Mouse (Mus musculus) brain, embryonic 14.5 days (tissue): ENCODE measurements around the gene Gbf1. TPM values are rescaled to one million over a fixed set of nuclear protein-coding genes. Genes with fewer than 3 reads are reported as not detected.
"Not testable (repeated sequence)": the region's sequence is repeated elsewhere in the genome, so short reads cannot be mapped to it uniquely, and the experiment has no call there.

ENCODE experiments used
- DNase-seq: peaks from one replicate; pipeline ENCODE4 v3.0.0-alpha.2; 2011; ENCODE audit warnings: low read depth
- CTCF ChIP-seq: fragments of 200-500 bp; IDR thresholded peaks from 2 replicates; pipeline ENCODE4 v1.5.1; 2012; ENCODE audit warnings: inconsistent platforms, mild to moderate bottlenecking, moderate library complexity, borderline replicate concordance; ENCODE audit not compliant: insufficient read depth, insufficient read length; ENCODE audit errors: extremely low read depth
- POLR2A ChIP-seq: fragments of 200-500 bp; IDR thresholded peaks from 2 replicates; pipeline ENCODE4 v1.6.1; 2012; ENCODE audit warnings: mild to moderate bottlenecking, inconsistent platforms, borderline replicate concordance; ENCODE audit not compliant: poor library complexity, insufficient read depth, insufficient read length, severe bottlenecking; ENCODE audit errors: extremely low read depth
- polyA plus RNA-seq: library from polyadenylated mRNA; depleted of rRNA; stranded (reverse); fragments of >200 nt; gene quantifications from 2 replicates; pipeline ENCODE4 v1.2.3, GENCODE M21; 2012

Gbf1 gene
- polyA plus RNA-seq, 1 experiment: 106 TPM

DNA sequence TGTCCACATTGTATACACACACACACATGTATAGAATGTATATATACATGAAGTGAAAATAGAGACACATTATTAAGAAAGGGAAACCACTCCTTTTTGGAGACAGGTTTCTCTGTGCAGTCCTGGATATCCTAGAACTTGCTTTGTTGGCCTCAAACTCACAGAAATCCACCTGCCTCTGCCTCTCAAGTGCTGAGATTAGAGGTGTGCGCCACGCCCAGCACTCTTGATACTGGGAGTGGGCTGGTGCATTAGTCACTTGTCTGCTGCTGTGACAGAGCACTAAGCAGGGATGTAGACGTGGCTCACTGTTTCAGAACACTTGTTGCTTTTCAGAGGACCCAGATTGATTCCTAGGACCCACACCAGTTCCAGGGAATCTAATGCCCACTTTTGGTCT is 13.6 kb downstream of the Gbf1 start:
- DNase-seq: no peak
- TF ChIP-seq CTCF (no peak), POLR2A (no peak)

- not testable (repeated sequence) for DNase-seq
Measured at GRCm38 (mm10) chr19:46167169-46167568, 14.9 kb downstream of the Gbf1 start.

GRCm38 (mm10) chr19:46169396-46169795 is 17.1 kb downstream of the Gbf1 start:
- TF ChIP-seq CTCF (no peak), POLR2A (no peak)
- DNase-seq: no peak

- TF ChIP-seq POLR2A (no peak), CTCF (no peak)
- no peak for DNase-seq
Measured at GRCm38 (mm10) chr19:46169913-46170312, 17.6 kb downstream of the Gbf1 start.

- TF ChIP-seq POLR2A (no peak), CTCF (no peak)
- DNase-seq: no peak
Measured at GRCm38 (mm10) chr19:46172541-46172940, 20.2 kb downstream of the Gbf1 start.

DNA sequence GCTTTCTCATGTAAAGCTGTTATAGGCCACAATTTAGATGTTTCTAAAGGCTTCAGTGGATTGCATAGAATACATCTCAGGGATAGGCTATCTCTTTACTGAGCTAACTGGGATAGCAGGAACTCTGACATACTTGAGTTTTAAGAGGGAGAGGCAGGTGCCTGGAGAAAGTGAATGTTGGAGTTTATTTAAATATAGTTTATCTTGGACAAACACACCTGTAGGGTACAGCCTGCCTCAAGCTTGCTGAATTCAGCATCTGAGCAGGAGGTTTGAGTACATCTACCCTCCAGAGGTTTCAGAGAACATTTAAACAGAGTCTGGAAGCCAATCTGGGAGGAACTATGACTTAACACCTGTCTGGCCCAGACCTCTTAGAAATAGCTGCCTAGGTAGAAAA is 22.9 kb downstream of the Gbf1 start:
- DNase-seq: no peak
- TF ChIP-seq CTCF: no peak
- no peak for TF ChIP-seq POLR2A

DNA sequence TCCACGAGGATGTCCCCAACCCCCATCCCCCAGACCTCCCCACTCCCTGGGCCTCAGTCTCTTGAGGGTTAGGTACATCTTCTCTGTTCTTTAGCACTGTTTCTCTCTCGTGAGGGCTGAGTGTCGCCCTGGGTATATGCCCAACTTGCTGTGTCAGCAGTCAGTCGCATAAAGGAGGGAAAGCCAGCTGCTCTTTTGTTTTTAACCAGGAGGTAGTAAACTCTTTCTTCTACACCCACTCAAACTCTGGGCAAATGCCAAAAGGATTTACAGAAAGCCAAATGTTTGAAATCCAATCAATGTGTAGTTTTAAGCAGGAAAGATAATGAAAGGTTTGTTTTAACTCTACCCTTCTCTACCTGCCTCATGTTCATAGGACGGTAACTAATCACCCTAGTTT is 24.7 kb downstream of the Gbf1 start:
- TF ChIP-seq CTCF (no peak), POLR2A (no peak)
- peak; percentile 63 for DNase-seq

GRCm38 (mm10) chr19:46180274-46180673 is 28.0 kb downstream of the Gbf1 start:
- no peak for DNase-seq
- TF ChIP-seq POLR2A: no peak
- TF ChIP-seq CTCF: no peak

GRCm38 (mm10) chr19:46182241-46182640 is 29.9 kb downstream of the Gbf1 start:
- TF ChIP-seq POLR2A: no peak
- no peak for DNase-seq

GRCm38 (mm10) chr19:46186611-46187010 is 34.3 kb downstream of the Gbf1 start:
- TF ChIP-seq CTCF (no peak), POLR2A (no peak)
- no peak for DNase-seq

GRCm38 (mm10) chr19:46187203-46187602 is 34.9 kb downstream of the Gbf1 start:
- no peak for DNase-seq
- TF ChIP-seq CTCF (no peak), POLR2A (no peak)

- no peak for DNase-seq
- no peak for TF ChIP-seq CTCF
- TF ChIP-seq POLR2A: no peak
Measured at GRCm38 (mm10) chr19:46198293-46198692, 46.0 kb downstream of the Gbf1 start.

DNA sequence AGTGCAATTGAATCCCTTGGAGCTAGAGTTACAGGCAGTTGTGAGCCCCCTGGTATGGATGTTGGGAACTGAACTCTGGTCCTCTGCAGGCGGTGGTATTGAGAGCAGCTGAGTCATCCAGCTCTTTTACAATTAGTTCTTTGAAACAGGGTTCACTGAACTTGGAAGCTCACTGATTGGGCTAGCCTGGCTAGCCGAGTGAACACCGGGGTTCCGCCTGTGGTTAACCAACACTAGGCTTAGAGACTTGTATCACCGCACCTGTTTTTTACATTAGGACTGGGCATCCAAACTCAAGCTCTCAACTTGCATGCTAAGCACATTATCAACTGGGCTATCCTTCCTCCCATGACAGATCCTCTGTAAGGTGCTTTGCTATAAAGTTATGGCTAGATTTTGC is 46.6 kb downstream of the Gbf1 start:
- no peak for TF ChIP-seq CTCF
- TF ChIP-seq POLR2A: no peak
- DNase-seq: no peak
